Mouse (Mus musculus) adrenal gland (tissue): ENCODE data around the gene Cacna1s.

Experiments
- intact Hi-C: fragments of 180-260 bp; cut with DNase I; formaldehyde crosslinking; loops from one replicate; pipeline ENCODE4 v1.15.1; 2025
- long read RNA-seq, 2 experiments: library from polyadenylated mRNA; unstranded; transcript quantifications; one replicate each; pipeline ENCODE4 v2.0.0; 2020; ENCODE audit warnings: borderline replicate concordance in 1 of 2; ENCODE audit not compliant: insufficient replicate concordance in 1 of 2

Cacna1s gene
- long read RNA-seq, experiment 1, partial matches to known transcripts = 2 of 2 reads
- long read RNA-seq, experiment 1, other reads (novel, unspliced or antisense) = 0 of 2 reads
- long read RNA-seq, experiment 2 = 0 reads

DNA sequence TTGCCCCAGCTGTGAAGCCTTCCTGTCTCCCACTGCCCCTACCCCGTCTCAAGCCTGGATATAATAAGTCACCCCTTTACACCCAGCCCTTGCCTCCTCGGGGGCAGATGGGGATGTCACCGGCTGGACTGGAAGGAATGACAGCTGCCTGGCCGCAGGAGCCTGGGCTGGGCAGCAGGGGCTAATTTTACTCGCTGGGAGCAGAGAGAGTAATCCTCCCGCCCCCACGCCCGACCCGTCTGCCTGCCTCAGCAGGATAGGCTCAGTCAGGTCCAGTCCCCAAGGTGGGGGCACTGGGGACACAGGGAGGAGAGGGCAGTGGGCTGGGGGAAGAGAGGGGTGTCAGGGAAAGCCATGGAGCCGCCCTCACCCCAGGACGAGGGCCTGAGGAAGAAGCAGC is at the start of gene Cacna1s:
Cacna1s (plus strand) TSS at position 204 of the 400 bp plus-strand sequence.
- intact Hi-C loops = no loop called here

DNA sequence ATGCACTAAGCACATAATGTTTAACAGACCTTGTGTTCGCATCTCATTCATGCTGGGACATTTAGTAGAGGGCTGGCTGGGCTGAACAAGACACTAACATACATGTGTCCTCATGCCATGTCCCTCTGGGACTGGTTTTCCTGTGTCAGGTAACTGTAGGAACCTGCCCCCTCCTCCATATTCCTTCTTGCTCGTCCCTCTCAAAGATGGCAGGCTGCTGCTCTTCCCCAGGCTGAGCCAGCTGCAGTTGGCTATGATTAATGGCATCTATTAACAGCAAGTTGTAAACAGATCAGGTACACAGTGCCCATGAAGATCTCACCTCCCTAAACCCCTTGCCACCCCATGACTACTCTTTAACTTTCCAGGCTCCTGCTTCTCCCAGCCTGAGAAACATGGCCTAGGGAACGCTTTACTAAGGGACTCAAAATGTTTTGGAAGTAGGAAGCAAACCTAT is 46.2 kb upstream of the Cacna1s start, which contains the start of gene Igfn1:
Igfn1 (minus strand) TSS at position 51 of the 457 bp plus-strand sequence.
- intact Hi-C loops = loop anchor here (5.0 kb wide), 1 partner anchor 49 kb away; no protein-coding TSS in a partner anchor

DNA sequence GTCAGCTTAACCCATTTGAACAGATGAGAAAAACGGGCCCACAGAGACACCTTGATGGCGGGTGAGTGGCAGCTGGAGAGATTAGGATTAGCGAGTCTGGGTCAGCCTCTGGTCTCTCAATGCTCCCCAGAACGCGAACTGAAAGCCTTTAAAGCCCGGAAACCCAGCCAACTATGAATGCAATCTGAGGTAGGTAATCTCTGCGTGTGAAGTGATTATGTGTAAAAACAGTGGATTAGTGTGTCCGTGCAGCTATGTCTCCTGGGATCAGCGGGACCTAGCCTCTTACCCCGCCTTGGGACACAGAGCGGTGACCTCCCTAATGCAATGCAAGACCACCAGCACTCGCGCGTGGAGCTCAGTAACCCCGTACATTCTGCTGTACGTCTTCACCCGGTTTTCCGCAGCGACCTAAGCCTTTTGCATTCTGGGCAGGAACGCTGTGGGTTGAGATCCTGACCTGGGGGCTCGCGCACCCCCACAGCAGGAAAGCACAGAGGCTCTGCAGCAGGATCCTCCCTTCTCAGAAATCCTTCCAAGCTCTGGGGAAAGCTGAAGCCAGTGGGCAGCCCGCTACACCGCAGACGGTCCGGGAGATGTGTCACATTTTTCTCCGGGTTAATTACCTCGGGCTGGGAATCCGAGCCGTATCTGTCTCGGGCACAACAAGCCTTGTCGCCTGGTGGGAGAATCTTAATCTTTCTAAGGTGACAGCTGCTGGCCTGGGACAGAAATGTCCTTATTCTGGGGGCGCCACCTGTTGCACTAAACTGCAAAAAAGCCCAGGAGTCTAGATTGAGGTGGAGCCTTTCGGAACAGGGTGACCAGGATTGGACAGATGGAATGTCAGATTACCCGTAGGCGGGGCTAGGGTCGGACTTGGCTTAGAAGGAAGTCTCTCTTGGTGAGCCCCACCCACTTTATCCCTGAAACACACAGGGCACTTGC is 45.1 kb upstream of the Cacna1s start, which contains the start of gene Tmem9:
Tmem9 (plus strand) TSS at position 940 of the 948 bp plus-strand sequence.
- intact Hi-C loops = loop anchor here (5.0 kb wide), 1 partner anchor 50 kb away; no protein-coding TSS in a partner anchor

DNA sequence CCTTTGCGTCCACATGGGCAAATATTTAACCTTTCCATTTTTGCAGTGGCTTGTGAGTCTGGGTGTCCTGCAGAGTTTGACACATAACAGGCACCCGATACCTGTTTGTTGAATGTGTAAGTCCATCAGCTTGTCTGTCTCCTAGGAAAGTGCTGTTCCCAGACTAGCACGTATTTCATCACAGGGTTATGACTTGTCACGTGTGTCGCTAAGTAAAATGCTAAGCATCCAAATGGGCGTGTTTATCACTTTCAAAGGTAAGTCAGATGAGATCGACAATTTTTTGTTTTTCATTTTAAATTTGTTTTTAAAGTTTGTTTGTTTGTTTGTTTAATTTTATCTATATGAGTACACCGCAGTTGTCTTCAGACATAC is 44.4 kb upstream of the Cacna1s start:
- intact Hi-C loops = loop anchor here (5.0 kb wide), 1 partner anchor 51 kb away; no protein-coding TSS in a partner anchor

DNA sequence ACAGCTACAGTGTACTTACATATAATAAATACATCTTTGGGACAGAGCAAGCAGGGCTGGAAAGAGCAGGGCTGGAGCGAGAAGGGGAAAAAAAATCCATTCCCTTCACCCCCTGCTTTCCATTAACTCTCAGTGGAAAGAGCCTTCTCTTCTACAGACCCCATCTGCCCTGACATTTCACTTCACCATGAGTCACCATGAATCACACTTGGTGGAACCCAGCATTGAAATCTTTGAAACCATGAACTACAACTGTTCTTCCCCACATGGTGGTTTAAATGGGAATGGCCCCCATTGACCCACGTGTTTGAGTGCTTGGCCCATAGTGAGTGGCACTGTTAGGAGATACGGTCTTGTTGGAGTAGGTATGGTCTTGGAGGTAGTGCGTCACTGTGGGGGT is 42.3 kb upstream of the Cacna1s start:
- intact Hi-C loops = no loop called here

DNA sequence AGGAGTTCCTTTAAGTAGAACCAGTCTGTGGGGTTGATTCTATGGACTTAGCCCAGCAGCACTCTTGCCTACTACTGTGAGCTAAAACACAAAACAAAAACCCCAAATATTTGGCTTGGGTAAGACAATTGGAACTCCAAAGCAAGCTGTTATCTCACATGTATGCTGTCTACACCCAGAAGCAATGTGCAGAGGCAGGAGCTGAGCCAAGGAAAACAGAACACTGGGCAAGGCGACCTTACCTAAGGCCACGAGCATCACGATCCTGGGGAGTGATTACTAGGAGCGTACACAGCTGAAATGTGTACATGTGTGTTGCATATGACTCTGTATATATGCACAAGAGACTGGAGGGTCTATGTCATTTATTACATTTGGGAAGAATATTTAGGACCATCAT is 39.0 kb upstream of the Cacna1s start:
- intact Hi-C loops = no loop called here

DNA sequence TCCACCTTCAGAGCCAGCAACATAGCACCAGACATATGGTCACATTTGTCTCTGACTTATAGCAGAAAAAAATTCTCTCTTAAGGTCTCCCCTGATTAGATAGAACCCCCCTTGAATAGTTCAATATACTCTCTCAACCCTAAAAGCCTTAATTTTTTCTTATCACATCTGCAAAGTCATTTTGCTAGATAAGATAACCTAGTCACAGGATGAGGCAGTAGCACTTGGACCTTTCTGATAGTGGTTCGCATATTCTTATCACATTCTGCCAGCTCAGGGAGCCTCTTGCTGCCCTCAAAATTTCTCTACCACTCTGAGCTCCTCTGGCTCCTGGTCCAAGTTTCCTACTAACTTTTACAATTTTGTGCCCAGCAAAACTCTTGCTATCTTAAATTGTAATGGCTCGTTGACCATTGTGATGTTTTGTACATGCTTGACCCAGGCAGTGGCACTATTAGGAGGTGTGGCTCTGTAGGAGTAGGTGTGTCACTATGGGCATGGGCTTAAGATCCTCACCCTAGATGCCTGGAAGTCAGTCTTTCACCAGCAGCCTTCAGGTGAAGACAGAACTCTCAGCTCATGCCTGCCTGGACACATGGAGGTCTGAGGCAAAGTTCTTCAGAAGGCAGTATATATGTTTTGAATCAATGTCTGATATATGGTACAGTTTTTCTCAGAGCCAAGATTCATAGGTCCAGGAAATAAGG is 37.6 kb upstream of the Cacna1s start:
- intact Hi-C loops = no loop called here

DNA sequence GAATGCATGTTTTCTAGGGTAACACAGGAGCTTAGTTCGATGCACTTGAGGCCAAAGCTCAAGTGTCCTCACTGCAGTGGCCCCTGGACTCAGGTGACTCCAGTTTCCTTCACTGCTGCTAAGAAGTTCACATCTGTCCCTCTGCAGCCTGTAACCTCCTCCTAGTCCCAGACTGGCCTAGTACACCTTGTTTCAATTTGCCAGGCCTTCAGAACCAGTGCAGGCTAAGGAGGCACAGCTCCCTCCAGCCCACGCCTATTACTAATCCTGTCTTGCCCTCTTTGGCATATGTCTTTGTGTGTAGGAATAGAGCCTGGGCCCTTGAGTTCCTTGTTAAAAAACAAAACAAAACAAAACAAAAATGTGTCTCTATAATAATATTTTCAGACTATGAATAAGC is 35.2 kb upstream of the Cacna1s start:
- intact Hi-C loops = no loop called here

DNA sequence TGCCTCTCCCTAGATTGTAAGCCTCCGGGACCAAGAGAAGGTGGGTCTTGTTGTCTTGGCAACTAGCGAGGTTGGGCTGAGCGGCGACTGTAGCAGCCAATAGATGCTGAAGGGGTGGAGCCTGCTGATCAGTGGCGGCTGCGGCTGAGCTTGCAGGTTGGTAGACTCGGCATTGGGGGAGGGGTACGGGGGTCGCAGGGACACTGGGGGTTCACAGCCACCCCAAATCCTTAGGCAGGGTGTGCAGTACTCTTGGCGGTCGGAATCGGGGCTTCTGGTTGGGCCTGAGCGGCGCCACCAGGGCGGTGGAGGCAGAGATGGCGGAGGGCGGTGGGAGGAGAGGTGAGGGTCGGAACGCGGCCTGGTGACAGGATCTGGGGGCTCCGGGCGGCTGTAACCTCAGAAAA is 34.6 kb upstream of the Cacna1s start:
- intact Hi-C loops = no loop called here

DNA sequence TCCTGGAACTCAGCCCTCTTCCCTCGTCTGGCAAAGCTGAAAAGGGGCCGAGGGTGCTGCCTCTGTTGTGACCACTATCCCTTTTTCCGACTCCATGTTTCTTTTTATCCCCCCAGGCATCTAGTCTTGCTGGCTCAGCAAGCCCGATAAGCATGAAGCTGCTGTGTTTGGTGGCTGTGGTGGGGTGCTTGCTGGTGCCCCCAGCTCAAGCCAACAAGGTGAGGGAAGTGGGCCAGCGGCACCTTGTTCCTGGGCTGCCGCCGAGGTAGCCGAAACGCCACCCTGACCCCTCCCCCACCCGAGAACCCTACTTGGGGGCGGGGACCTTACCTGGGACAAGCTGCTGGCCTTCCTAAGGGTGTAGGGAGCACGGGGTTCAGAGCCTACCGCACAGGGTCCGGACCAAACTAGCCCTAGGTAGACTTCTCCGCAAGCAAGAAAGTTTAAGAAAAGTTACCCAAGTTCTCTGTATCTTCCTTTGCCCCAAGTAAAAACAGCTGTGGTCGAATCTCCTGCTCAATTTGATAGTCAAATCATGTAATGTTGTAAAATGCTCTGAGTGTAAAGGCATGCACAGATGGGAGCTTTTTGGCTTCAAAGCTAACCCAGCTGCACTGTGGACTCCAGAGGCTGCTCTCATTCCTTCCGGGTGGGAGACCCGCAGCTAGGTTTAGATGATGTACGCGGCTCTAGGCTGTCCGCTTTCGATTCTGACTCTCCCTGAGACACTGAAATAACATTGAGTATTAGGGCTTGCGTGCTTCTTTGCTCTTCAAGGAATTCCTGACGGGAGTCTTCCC is 34.0 kb upstream of the Cacna1s start:
- intact Hi-C loops = no loop called here

DNA sequence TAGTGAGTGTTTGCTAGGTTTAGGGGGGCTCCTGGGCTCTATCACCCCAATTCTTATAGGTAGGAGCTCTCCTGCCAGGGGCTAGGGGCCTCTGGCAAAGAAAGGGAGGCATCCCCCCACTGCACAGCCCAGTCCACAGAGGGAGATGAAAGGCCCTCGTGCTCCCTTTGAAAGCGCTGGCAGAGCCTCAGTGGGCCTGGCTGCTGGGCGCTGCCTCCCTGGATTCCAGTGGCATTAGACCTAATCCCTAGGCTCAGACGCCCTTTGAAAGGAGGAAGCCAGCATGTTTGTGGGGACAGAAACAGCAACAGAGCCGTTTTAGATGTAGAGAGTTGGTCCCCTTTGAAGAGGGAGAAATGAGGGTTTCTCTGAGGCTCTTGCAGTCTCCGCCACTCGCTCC is 22.3 kb upstream of the Cacna1s start:
- intact Hi-C loops = no loop called here

DNA sequence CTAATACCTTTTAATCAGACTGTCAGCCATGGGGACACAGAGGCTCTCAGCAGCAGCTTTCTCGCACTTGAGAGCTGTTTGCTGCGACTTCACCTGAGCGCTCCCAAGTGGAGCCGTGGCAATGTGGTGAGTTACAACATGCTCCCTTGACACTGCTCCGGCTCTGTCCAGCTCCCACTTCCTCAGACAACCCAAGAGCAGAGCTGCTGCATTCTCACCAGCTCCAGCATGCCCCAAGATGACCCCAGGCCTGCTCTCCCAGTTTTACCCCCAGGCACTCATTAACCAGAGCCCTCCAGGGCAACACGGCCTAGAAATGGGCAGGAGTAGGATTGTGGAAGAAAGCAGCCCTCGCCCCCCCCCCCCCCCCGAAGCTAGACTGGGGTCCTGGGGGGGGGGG is 20.9 kb upstream of the Cacna1s start:
- intact Hi-C loops = no loop called here

DNA sequence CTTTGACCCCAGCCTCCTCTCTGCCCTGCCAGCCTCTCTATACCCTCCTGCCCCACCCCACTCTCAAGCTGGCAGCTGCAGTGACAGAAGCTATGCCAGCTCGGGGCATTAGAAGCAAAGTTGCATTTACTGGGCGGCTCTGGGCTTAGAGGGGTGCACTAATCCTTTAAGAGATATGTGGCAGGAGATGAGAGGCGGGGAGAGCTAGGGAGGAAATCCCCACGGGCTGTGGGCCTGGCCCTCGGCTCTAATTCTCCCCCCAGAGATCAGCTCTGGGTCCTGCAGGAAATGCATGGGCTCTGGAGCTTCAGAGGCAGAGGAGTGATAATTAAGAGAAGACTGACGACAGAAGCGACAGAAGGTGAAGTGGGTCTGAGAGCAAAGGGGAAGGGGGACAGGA is 19.6 kb upstream of the Cacna1s start:
- intact Hi-C loops = no loop called here

DNA sequence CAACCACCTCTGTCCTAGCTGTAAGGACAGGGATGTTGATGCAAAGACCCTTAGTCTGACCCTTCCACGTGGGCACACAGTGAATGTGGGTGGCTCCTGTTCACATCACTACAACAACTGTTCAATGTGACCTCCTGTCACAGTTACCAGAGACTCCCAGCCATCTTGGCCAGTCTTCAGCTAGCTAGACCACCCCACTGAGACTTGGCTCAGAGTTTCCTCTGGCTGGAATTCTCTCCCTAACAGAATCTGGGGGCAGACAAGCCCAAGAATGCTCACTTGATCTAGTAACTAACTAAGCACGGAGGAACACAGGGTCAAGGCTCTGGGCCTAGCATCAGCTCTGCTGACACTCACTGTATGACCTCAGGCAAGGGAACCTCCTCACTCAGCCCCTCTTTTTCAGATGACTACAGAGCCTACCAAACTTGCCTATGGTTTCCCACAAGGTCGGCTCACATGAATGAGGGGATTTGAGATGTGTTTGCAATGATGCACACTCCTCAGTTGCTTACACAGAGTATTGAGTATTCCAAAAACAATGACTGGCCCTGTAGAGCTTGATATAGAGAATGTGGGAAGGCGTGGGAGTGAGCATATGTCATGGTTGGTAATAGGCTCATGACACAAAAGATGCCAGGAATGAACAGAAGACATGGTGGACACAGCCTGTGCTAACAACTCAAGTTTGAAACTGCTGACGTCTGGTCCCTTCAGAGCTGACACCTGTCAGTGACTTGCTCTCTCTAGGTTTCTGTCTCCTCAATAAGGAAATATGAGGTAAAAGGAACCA is 13.6 kb upstream of the Cacna1s start:
- intact Hi-C loops = no loop called here

DNA sequence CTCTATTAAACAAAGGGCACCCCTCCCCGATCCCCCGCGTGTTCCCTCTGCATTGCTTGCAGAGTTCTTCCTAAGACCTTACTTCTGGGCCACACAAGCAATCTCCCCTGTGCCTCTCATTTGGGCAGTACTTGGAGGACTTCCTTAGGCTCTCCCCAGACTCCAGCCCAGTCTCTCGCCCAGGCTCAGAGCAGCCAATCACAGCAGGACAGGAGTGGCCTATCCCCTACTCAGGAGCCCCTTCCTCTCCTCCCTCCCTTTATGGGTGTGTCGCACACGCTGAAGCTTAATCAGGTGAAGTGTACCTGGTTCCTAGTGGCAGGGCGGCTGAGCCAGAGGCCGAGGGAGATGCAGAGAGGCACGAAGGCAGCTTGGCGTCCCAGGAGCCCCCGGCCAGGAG is 12.1 kb upstream of the Cacna1s start:
- intact Hi-C loops = loop anchor here (10.0 kb wide), 1 partner anchor 86 kb away; no protein-coding TSS in a partner anchor

DNA sequence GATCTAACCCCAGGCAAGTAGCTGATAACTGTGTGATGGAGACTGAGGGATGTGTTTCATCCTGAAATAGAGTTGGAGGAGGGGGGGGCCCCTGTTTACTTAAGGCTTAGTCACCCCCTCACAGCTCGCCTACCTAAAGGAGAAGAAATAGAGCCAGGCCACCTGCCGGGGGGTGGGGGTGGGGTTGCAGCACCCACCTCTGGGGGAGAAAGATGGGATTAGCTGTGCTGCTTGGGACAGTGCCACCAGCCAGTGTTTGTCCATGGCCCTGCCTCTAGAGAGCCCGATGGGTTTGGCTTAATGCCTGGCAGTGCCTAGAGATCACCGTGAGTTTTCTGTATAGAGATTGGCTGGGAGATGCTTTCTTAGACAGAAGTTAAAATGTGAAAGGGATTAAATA is 11.7 kb upstream of the Cacna1s start:
- intact Hi-C loops = loop anchor here (10.0 kb wide), 1 partner anchor 86 kb away; no protein-coding TSS in a partner anchor

DNA sequence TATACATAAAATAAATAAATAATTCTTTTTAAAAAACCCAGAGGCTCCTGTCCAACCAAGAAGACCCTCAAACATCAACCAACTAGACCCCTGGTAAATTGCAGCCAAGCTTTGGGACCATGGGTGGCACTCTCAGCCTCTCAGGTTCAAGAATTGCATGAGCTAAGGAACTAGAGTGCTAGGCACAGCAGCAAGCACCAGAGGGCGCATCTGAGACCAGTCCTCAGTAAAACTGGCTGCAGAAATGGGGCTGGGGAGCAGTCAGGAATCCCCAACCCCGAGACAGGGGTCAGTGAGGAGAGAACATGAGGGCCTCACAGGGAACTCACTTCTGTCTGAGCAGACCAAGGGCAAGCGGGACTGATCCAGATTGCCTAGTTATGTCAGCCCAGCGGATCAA is 6.8 kb upstream of the Cacna1s start:
- intact Hi-C loops = loop anchor here (10.0 kb wide), 1 partner anchor 91 kb away; no protein-coding TSS in a partner anchor

DNA sequence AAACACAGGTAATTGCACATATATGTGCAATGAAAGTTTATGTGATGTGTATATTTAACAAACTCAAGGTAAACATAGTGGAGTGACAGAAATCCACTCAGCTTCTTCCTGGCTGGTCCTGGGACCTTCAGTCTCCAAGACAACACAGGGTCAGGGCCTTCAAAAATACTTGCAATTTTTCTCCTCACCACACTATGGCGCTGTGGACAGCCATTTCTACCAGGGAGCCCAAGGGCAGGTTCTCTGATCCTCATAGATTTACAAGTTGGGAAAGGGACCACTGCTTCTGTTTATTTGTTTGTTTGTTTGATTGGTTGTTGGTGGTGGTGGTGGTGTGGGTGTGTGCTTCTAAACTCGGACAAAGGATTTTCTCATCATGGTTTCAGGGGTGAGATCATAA is 5.1 kb upstream of the Cacna1s start:
- intact Hi-C loops = loop anchor here (10.0 kb wide), 1 partner anchor 93 kb away; no protein-coding TSS in a partner anchor

DNA sequence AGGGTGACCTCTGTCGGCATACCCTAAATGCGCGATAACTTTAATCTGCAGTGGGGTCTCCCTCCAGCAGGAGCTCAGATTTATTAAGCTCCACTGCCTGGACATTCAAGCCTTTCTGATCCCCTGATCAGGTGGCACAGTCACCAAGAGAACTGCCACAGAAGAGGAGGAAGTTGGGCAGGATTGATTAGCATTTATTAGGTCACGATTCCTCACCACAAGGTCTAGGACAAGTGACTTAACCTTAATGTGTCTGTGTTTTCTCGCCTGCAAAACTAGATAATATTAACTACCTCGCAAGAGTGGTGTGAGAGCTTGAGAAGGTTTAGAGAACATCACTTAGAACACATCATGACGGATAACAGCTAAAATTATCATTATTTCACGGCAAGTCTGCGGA is 4.7 kb upstream of the Cacna1s start:
- intact Hi-C loops = loop anchor here (10.0 kb wide), 1 partner anchor 93 kb away; no protein-coding TSS in a partner anchor
